Mouse (Mus musculus): ENCODE measurements at regions not wholly inside any gene's neighbourhood (a gene's known extent, or its start where the extent isn't known, plus 50 kb on each side); places are given as distances from the start of the nearest gene placed in this dataset.

GRCm38 (mm10) chr7:115333046-115333577 lies 589.6 kb downstream of the Insc start:
- TF ChIP-seq POLR2A (IDR thresholded peaks at IDR 0.05; ENCODE audit: insufficient read depth, low read depth, low read length) (no peak), CTCF (IDR thresholded peaks at IDR 0.05) (no peak), EP300 (IDR thresholded peaks at IDR 0.05; ENCODE audit: insufficient read depth, low read depth, low read length) (no peak)
